Mouse (Mus musculus): ENCODE results near the gene Osbpl6.

The Osbpl6 gene

GRCm38 (mm10) chr2:76647441-76647869 lies 241.1 kb downstream of the Osbpl6 start:
- in situ Hi-C loops (cut with MboI), result loop anchor here (25.0 kb wide), 1 partner anchor 285 kb away; the partner anchor contains the start of genes Cyct and Rbm45

GRCm38 (mm10) chr2:76647883-76648570 lies 241.7 kb downstream of the Osbpl6 start, which contains the start of the genes Prkra and Pjvk:
Prkra (minus strand) TSS chr2:76648015.
Pjvk (plus strand) TSS chr2:76648476.
- in situ Hi-C loops (cut with MboI), result loop anchor here (25.0 kb wide), 1 partner anchor 286 kb away; the partner anchor contains the start of genes Cyct and Rbm45

GRCm38 (mm10) chr2:76648666-76649141 lies 242.4 kb downstream of the Osbpl6 start:
- in situ Hi-C loops (cut with MboI), result loop anchor here (25.0 kb wide), 1 partner anchor 286 kb away; the partner anchor contains the start of genes Cyct and Rbm45
